Mouse (Mus musculus): Measurements from ENCODE around the gene Urb1. TPM values are rescaled to one million over a fixed set of nuclear protein-coding genes. Genes with fewer than 3 reads are reported as not detected.

The Urb1 gene
- polyA plus RNA-seq, 1 experiment from 2014 or later = 8.3 TPM

GRCm38 (mm10) chr16:90792500-90792899 lies 17.7 kb downstream of the Urb1 start:
- no peaks in the 10 kb centered on the region for H3K27me3 ChIP-seq (replicated peaks)
- no peak overlapping the region for H3K4me2 ChIP-seq
- no peaks in the 10 kb centered on the region for H3K9me3 ChIP-seq (replicated peaks)
- no peaks in the 10 kb centered on the region for H3K4me1 ChIP-seq
- no peak for ATAC-seq (ENCODE audit: low FRiP score)
- no peak overlapping the region for H3K27ac ChIP-seq (replicated peaks)
- H3K36me3 ChIP-seq = peaks cover 91% of the 10 kb centered on the region
- H3K4me3 ChIP-seq (replicated peaks) = no peak overlapping the region
- H3K9ac ChIP-seq (replicated peaks) = no peak overlapping the region
- 91% methylated on average over 3 of the region's 3 CpGs for WGBS

DNA sequence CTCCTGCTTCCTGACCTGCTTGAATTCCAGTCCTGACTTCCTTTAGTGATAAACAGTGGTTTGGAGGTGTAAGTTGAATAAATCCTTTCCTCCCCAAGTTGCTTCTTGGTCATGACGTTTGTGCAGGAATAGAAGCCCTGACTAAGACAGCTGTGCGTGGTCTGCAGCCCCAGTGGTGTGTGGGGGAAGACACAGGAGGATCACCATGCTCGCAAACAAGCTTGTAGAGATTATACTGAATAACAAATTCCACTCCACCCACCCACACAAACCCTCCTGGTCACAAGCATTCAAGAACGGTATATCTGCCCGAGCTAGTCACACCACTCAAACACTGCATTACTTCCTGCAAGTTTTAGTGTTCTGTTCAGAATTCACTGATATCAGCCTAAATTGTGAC lies 18.1 kb downstream of the Urb1 start:
- no peak overlapping the region for H3K9ac ChIP-seq (replicated peaks)
- H3K36me3 ChIP-seq = peaks cover 91% of the 10 kb centered on the region
- WGBS = 94% methylated on average over 5 of the region's 5 CpGs
- no peaks in the 10 kb centered on the region for H3K4me1 ChIP-seq
- ATAC-seq (ENCODE audit: low FRiP score) = no peak
- H3K27me3 ChIP-seq (replicated peaks) = no peaks in the 10 kb centered on the region
- no peaks in the 10 kb centered on the region for H3K9me3 ChIP-seq (replicated peaks)
- no peak overlapping the region for H3K4me3 ChIP-seq (replicated peaks)
- H3K27ac ChIP-seq (replicated peaks) = no peak overlapping the region
- H3K4me2 ChIP-seq = no peak overlapping the region

- H3K27me3 ChIP-seq (replicated peaks) = no peaks in the 10 kb centered on the region
- H3K36me3 ChIP-seq = peaks cover 92% of the 10 kb centered on the region
- no peak overlapping the region for H3K4me2 ChIP-seq
- no peak for ATAC-seq (ENCODE audit: low FRiP score)
- no peak overlapping the region for H3K9ac ChIP-seq (replicated peaks)
- WGBS = 82% methylated on average over 6 of the region's 6 CpGs
- H3K4me1 ChIP-seq = no peaks in the 10 kb centered on the region
- no peak overlapping the region for H3K27ac ChIP-seq (replicated peaks)
- no peak overlapping the region for H3K4me3 ChIP-seq (replicated peaks)
- H3K9me3 ChIP-seq (replicated peaks) = no peaks in the 10 kb centered on the region
Measured at GRCm38 (mm10) chr16:90790946-90791345, 19.3 kb downstream of the Urb1 start.

- H3K9me3 ChIP-seq (replicated peaks) = no peaks in the 10 kb centered on the region
- H3K27ac ChIP-seq (replicated peaks) = no peak overlapping the region
- H3K9ac ChIP-seq (replicated peaks) = no peak overlapping the region
- 98% methylated on average over 6 of the region's 6 CpGs for WGBS
- no peaks in the 10 kb centered on the region for H3K27me3 ChIP-seq (replicated peaks)
- no peak for ATAC-seq (ENCODE audit: low FRiP score)
- no peak overlapping the region for H3K4me3 ChIP-seq (replicated peaks)
- no peaks in the 10 kb centered on the region for H3K4me1 ChIP-seq
- no peak overlapping the region for H3K4me2 ChIP-seq
- H3K36me3 ChIP-seq = peaks cover 94% of the 10 kb centered on the region
Measured at GRCm38 (mm10) chr16:90788580-90788979, 21.6 kb downstream of the Urb1 start.

- Histone ChIP-seq H3K27ac (replicated peaks) (no peak overlapping the region), H3K4me2 (no peak overlapping the region), H3K4me3 (replicated peaks) (no peak overlapping the region), H3K9ac (replicated peaks) (no peak overlapping the region), H3K27me3 (replicated peaks) (no peaks in the 10 kb centered on the region), H3K36me3 (peaks cover 97% of the 10 kb centered on the region), H3K4me1 (no peaks in the 10 kb centered on the region), H3K9me3 (replicated peaks) (no peaks in the 10 kb centered on the region)
- ATAC-seq (ENCODE audit: low FRiP score) = no peak
- 94% methylated on average over 4 of the region's 4 CpGs for WGBS
Measured at GRCm38 (mm10) chr16:90785257-90785656, 25.0 kb downstream of the Urb1 start.

GRCm38 (mm10) chr16:90783302-90783701 lies 26.9 kb downstream of the Urb1 start:
- Histone ChIP-seq H3K4me3 (replicated peaks) (no peak overlapping the region), H3K36me3 (peaks cover 97% of the 10 kb centered on the region), H3K4me1 (no peaks in the 10 kb centered on the region), H3K9me3 (replicated peaks) (no peaks in the 10 kb centered on the region), H3K27ac (replicated peaks) (no peak overlapping the region), H3K9ac (replicated peaks) (no peak overlapping the region), H3K27me3 (replicated peaks) (no peaks in the 10 kb centered on the region), H3K4me2 (no peak overlapping the region)
- WGBS = 94% methylated on average over 11 of the region's 11 CpGs
- no peak for ATAC-seq (ENCODE audit: low FRiP score)

GRCm38 (mm10) chr16:90779783-90780182 lies 30.4 kb downstream of the Urb1 start:
- 75% methylated on average over 11 of the region's 11 CpGs for WGBS
- Histone ChIP-seq H3K4me2 (no peak overlapping the region), H3K36me3 (peaks cover 98% of the 10 kb centered on the region), H3K4me3 (replicated peaks) (no peak overlapping the region), H3K27ac (replicated peaks) (no peak overlapping the region), H3K27me3 (replicated peaks) (no peaks in the 10 kb centered on the region), H3K4me1 (no peaks in the 10 kb centered on the region), H3K9me3 (replicated peaks) (no peaks in the 10 kb centered on the region), H3K9ac (replicated peaks) (no peak overlapping the region)
- ATAC-seq (ENCODE audit: low FRiP score) = no peak

DNA sequence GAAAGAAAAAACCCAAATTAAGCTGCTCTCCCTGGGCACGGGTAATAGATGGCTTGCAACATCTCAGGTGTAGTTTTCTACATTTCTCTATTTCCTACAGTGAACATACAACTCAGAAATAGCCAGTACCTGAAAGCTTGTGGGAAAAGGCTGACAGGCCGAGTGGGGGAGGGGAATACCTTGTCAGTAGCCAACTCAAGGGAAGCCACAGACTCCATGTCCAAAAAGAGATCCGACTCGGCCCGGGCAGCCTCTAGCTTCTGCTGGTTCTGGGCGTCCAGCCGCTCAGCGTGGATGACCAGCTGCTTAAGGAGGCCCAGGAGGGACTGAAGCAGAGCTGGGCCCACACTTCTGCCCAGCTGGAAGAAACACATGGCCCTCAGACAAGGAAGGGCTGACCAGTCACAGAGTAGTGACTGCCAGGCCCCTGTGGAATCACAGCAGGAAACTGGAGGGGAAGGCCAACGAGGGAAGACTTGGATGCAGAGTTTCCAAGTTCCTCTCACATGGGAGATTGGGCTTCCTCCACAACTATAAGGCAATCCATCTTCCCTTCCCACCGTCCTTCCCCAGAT lies 34.2 kb downstream of the Urb1 start:
- peaks cover 99% of the 10 kb centered on the region for H3K36me3 ChIP-seq

GRCm38 (mm10) chr16:90774646-90775045 lies 35.6 kb downstream of the Urb1 start:
- no peak overlapping the region for H3K27ac ChIP-seq (replicated peaks)
- WGBS = 86% methylated on average over 6 of the region's 6 CpGs

More for the DNA sequence above, 34.2 kb downstream of the Urb1 start:
- Histone ChIP-seq H3K9me3 (replicated peaks) (no peaks in the 10 kb centered on the region), H3K4me2 (no peak overlapping the region), H3K4me1 (no peaks in the 10 kb centered on the region), H3K4me3 (replicated peaks) (no peak overlapping the region), H3K27me3 (replicated peaks) (no peaks in the 10 kb centered on the region), H3K27ac (replicated peaks) (no peak overlapping the region), H3K9ac (replicated peaks) (no peak overlapping the region)
- no peak for ATAC-seq (ENCODE audit: low FRiP score)
- 87% methylated on average over 10 of the region's 10 CpGs for WGBS

DNA sequence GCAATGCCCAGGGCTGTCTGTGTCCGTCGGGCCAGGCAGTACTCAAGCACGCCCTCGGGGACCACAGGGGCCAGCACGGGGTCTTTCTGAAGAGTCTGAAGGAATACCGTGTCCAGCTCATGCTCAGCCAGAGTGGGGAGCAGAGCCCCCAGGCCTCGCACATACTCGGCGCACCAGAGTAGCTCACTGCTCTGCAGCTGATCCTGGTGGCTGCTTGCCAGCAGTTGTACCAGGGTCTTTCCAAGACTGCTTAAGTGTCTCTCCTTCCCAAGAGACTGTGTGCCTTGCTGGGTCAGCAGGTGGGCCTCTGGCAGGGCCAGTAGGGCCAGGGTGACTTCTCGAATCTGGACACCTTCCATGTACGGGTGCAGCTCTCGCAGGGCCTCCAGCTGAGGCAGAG lies 36.0 kb downstream of the Urb1 start:
- Histone ChIP-seq H3K4me1 (no peaks in the 10 kb centered on the region), H3K27me3 (replicated peaks) (no peaks in the 10 kb centered on the region), H3K4me3 (replicated peaks) (no peak overlapping the region), H3K27ac (replicated peaks) (no peak overlapping the region), H3K4me2 (no peak overlapping the region), H3K9ac (replicated peaks) (no peak overlapping the region), H3K9me3 (replicated peaks) (no peaks in the 10 kb centered on the region), H3K36me3 (peaks cover 99% of the 10 kb centered on the region)
- 92% methylated on average over 12 of the region's 12 CpGs for WGBS
- no peak for ATAC-seq (ENCODE audit: low FRiP score)

More at GRCm38 (mm10) chr16:90774646-90775045, 35.6 kb downstream of the Urb1 start:
- Histone ChIP-seq H3K27me3 (replicated peaks) (no peaks in the 10 kb centered on the region), H3K4me3 (replicated peaks) (no peak overlapping the region), H3K9me3 (replicated peaks) (no peaks in the 10 kb centered on the region), H3K9ac (replicated peaks) (no peak overlapping the region), H3K4me1 (no peaks in the 10 kb centered on the region), H3K4me2 (no peak overlapping the region), H3K36me3 (peaks cover 99% of the 10 kb centered on the region)
- no peak for ATAC-seq (ENCODE audit: low FRiP score)

DNA sequence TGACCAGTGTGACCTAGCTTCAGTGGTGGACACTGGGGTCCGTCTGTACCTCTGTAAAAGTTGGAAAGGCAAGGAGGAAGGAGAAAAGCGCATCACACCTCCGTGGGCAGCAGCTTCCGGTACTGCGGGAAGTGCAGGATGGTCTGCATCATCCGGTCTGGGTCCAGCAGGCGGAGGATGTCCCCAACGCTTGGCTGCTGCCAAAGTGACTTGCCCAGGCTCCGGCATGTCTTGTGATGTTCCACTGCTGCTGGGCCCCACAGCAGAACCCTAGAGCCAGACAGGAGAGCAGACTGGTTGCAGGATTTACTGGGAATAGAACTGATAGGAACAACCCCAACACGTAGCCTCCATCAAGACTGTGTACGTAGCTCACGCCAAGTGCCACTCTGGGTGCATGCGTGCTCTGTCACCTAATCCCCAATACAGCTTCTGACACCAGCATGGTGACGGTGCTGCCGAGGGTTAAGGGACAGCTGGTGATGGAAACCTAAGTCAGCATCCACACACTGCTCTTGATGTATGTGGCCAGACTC lies 43.2 kb downstream of the Urb1 start:
- H3K27me3 ChIP-seq (replicated peaks) = no peaks in the 10 kb centered on the region
- H3K4me2 ChIP-seq = no peak overlapping the region
- no peak overlapping the region for H3K27ac ChIP-seq (replicated peaks)
- no peak for ATAC-seq (ENCODE audit: low FRiP score)
- peaks cover 83% of the 10 kb centered on the region for H3K36me3 ChIP-seq
- H3K9me3 ChIP-seq (replicated peaks) = no peaks in the 10 kb centered on the region
- H3K4me1 ChIP-seq = no peaks in the 10 kb centered on the region
- 97% methylated on average over 15 of the region's 15 CpGs for WGBS
- no peak overlapping the region for H3K9ac ChIP-seq (replicated peaks)
- H3K4me3 ChIP-seq (replicated peaks) = no peak overlapping the region

GRCm38 (mm10) chr16:90765195-90765877 lies 44.9 kb downstream of the Urb1 start:
- no peak overlapping the region for H3K4me2 ChIP-seq
- no peaks in the 10 kb centered on the region for H3K27me3 ChIP-seq (replicated peaks)
- no peak for ATAC-seq (ENCODE audit: low FRiP score)
- peaks cover 83% of the 10 kb centered on the region for H3K36me3 ChIP-seq
- WGBS = 91% methylated on average over 9 of the region's 9 CpGs
- no peak overlapping the region for H3K9ac ChIP-seq (replicated peaks)
- no peaks in the 10 kb centered on the region for H3K4me1 ChIP-seq
- H3K9me3 ChIP-seq (replicated peaks) = no peaks in the 10 kb centered on the region
- no peak overlapping the region for H3K4me3 ChIP-seq (replicated peaks)
- no peak overlapping the region for H3K27ac ChIP-seq (replicated peaks)
